Mouse (Mus musculus): ENCODE data around the gene Fam19a1.
"Not testable (repeated sequence)": the region's sequence is repeated elsewhere in the genome, so short reads cannot be mapped to it uniquely, and the experiment has no call there.

Fam19a1 gene

DNA sequence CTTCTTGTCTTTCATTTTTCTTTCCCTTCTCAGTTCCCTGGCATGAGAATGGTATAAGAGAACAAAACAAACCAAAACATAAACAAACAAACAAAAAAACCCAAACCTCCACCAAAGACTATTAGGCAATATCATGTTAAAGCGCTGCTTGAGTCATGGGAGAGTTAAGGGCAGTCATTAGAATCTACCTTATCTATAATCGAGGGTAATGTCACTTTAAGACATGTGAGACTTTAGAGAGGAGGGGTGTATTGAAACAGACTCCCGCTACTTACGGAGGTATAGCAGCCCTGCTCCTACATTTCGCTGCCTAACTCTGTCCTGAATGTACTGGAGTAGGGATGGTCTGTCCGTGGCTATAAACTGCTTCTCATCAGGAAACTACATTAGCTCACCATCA, at the start of gene Fam19a1:
Gene Fam19a1, plus strand, starts transcription at position 301 of the 400 bp plus-strand sequence.
- no peak for DNase-seq

DNA sequence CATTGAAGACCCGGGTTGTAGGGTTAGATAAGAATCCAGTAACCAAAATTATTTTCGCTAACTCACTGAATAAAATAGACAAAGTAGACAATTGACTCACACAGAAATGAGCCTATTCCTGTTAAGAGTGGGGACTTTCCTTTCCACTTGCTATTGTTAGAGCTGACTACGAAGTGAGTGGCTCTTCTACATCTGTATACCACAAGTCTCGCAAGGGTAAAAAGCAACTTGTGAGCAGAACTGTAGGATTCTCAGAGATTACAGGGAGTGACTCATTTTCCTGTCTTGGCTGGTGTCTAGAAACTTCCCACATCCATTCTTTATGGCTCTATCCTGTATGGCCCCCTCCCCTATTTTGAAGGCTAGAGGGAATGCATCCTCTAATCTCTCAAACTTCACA, 41.9 kb upstream of the Fam19a1 start:
- no peak for DNase-seq

DNA sequence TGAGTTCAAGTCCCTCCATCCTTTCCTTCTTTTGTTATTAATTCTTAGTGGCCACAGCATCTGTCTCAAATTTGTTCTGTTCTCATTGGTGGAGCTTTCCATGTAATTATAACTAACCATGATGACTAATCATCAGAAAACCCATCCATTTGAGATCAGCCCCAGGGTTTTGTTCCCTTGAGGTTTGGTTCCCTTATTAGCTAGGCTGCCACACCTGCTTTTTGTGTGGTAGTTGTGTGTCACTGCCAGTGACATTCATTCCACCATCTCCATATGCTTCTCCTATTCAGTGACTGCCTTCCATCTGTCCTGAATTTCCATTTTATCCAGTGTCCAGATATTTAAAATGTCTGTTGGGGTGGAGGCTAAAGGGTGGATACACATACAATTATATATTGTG, 41.4 kb upstream of the Fam19a1 start:
- DNase-seq = no peak

- DNase-seq = no peak
Observed at GRCm38 (mm10) chr6:96089961-96090360, 23.0 kb upstream of the Fam19a1 start.

- no peak for DNase-seq
Observed at GRCm38 (mm10) chr6:96093716-96094115, 19.2 kb upstream of the Fam19a1 start.

- no peak for DNase-seq
Observed at GRCm38 (mm10) chr6:96098225-96098624, 14.7 kb upstream of the Fam19a1 start.

- DNase-seq = no peak
Observed at GRCm38 (mm10) chr6:96111656-96112055, 1.3 kb upstream of the Fam19a1 start.

DNA sequence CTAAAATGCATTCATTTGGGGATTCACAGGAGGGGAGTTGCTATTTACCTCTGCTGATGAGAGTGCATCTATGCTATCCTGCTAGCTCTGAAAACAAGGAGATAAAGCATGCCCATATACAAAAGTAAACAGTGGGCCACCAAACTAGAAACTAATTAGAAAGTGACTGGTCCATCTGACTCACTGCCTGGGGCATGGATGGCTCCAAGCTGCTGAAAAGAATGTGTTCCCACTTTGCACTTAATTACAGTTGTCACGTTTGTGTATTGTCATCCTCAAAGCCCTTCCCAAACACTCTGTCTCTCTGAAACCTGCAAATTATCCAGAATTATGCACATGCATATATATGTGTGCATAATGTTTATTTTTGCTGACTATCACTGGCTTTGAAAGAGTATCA, 1.2 kb downstream of the Fam19a1 start:
- no peak for DNase-seq

GRCm38 (mm10) chr6:96116148-96116533, 3.2 kb downstream of the Fam19a1 start:
- peak in 1 of 2 experiments; percentile 12 for DNase-seq

DNA sequence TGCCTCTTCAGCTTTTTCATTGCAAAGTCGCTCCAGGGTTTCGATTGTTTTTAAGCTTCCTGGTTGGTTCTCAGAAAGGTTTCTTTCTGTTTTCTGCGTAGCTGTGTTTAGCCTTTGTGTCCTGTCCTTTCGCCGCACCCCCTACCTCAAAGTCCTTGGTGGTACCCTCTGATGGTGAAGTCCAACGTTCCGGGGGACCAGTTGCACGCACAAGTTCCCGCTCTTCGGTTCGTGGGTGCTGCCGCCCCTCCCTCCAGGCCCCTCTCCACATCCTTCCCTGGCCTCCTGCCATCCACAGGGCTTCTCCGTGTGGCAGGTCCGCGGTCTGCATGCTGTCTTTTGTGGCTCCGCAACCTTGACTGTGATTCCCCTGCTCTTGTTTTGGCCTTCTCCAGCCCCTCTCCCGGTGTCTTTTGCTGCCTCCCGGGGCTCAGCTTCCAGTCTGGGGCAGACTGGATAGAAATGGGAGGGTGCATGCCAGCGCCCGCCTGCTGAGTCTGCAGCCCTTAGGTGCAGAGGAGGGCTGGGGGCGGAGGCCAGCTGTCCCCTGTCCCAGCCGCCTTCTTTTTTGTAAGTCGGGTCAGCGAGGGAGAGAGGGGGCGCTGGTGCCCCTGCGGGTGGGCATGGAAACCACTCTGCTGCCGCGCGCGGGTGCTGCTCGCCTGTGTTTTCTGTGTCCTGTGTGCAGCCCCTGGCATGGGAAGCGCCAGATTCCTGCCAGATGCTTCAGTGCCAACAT, 3.7 kb downstream of the Fam19a1 start:
- peak; percentile 74 to 79 for DNase-seq

DNA sequence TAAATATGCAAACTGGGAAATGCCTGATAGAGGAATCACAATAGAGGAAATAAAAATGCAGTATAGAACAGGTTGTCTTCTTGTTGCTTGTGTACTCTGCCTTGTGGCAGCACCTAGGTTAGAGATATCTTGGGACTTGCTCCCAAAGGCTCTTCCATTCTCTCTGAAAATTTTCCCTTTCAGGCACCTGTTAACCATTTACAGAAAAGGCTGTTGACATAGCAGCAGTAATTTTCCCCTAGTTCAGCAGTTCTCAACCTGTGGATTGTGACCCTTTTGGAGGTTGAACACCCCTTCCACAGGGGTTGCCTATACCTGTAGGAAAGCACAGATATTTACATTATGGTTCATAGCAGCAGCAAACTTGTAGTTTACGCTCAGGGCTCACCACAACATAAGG, 30.4 kb downstream of the Fam19a1 start:
- DNase-seq = no peak

DNA sequence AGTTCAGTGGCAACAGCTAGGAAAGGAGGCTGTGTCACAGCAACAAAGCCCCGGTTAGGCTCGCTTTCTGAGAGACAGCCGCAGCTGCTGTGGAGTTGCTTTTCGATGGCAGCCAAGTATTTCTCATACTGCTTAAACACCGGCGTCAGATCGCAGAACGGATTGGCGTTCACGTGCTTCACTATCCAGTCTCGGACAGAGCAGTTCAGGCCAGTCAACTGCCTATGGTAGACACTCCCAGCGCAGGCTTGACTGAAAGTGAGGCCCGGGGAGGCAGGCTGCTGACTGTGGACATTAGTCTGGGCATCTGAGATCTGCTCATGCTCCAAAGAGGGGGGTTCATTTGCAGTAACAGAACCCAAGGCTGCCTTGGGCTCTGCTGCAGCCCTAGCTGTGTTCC, 52.4 kb downstream of the Fam19a1 start:
- peak; percentile 45 to 53 for DNase-seq

DNA sequence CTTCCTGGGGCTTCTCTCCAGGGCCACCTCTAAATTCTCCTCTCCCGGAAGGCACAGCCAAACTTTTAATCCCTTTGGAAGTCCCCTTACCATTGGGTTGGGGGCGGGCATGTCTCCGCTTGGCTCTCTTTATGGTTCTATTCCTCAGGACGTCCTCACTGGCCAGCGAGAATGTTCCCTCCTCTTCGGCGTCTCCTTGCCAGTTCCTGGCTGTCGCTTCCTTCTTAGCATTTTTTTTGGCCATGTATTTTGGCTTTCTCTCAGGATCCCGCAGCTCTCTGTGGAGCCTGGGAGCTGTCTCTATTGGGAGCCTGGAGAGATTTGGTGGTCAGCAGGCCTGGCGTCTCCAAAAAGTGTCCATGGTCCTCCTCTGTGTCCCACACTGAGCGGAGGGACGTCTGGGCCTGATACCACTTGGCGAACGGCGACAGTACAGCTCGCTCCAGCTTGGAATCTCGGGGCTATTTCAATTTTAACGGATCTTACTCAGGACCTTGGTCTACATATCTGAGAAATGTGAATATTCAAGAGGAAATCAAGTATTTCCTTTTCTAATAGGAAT, 52.9 kb downstream of the Fam19a1 start, which contains the start of gene 1700123L14Rik:
Gene 1700123L14Rik, minus strand, starts transcription at position 426 of the 562 bp plus-strand sequence.
- peak; percentile 64 to 70 for DNase-seq

DNA sequence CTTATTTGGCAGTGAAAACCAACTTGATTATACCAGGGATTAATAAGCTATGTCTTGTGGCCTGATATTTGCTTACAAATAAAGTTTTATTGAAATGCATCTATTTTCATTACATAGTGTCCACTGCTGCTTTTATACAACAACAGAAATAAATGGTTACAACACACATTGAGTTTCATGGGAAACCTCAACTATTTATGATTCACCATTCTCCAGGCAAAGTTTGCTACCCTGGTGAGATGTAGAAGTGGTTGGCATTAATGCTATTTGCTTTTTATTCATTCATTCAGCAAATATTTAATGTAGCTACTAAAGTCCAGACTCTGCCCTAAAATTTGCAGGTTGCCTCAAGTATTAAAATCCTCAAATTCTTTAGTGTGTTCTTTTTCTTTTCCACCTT, 54.1 kb downstream of the Fam19a1 start:
- no peak for DNase-seq

DNA sequence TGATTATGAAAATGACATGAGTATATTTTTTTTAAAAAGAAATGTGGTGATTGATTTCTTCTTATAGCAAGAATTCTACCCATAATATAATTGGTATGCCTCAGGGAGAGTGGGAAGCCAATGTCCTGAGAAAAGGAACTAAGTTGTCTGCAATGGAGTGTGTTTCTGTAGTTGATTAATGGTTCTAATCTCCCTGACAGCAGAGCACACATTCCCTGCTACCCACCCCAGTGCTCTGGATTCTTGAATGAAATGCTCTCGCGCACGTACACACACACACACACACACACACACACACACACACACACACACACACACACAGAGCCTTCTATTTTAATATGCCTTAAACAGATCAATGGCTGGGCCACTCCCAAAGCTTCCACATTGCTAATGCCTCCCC, 60.7 kb downstream of the Fam19a1 start:
- no peak for DNase-seq

- no peak for DNase-seq
Observed at GRCm38 (mm10) chr6:96178530-96178929, 65.6 kb downstream of the Fam19a1 start.

- DNase-seq = peak; percentile 5 to 10
Observed at GRCm38 (mm10) chr6:96183392-96183791, 70.4 kb downstream of the Fam19a1 start.

DNA sequence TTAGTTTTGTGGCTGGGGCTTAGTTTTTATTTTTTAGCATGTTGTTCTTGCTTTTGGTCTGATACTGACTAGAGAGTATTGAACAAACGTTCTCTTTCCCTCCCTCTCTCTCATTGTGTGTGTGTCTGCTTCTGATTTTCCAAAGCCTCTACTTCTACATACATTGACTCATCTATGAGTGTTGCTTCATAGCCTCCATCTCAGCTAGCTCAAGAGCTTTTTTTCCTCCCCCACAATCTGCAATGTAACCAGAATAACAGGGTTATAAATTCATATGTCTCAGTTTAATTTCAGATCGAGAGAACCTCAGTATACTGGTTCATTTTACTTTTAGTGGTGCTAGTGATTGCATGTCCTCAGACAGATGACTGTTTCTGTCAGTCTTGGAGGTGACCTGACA, 73.6 kb downstream of the Fam19a1 start:
- DNase-seq = no peak

DNA sequence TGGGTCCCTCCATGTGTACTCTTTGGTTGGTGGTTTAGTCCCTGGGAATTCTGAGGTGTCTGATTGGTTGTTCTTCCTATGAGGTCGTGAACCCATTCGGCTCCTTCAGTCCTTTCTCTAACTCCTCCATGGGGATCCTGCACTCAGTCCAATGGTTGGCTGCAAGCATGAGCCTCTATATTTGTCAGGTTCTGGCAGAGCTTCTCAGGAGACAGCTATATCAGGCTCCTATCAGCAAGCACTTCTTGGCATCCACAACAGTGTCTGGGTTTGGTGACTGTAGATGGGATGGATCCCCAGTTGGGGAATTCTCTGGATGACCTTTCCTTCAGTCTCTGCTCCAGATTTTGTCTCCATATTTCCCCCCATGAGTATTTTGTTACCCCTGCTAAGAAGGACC, 86.0 kb downstream of the Fam19a1 start:
- DNase-seq = not testable (repeated sequence)

- no peak for DNase-seq
Observed at GRCm38 (mm10) chr6:96205395-96205794, 92.4 kb downstream of the Fam19a1 start.

DNA sequence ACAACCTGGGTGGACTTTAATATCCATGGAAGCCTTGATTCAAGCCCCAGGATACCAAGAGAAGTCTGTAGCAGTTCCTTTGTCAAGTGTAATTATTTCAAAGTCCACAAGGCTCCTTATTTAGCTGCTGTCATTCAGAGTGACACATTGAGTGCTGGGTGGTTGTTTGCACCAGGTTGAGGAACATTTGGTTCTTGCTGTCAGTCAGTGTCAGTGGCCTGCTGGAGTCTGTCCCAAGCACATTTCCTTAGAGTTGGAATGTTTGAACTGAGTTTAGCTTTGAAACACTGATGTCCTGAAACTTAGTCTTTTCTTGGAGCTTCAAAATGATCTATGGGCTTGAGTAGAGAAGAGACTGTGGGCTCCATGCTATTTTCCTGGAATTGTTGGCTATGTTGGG, 121.9 kb downstream of the Fam19a1 start:
- DNase-seq = no peak

GRCm38 (mm10) chr6:96244320-96244719, 131.4 kb downstream of the Fam19a1 start:
- no peak for DNase-seq

GRCm38 (mm10) chr6:96252001-96252400, 139.0 kb downstream of the Fam19a1 start:
- no peak for DNase-seq

- DNase-seq = peak; percentile 5 to 26
Observed at GRCm38 (mm10) chr6:96254815-96255214, 141.9 kb downstream of the Fam19a1 start.

- DNase-seq = no peak
Observed at GRCm38 (mm10) chr6:96258651-96259050, 145.7 kb downstream of the Fam19a1 start.

Measured in cerebellum, postnatal 10 days (tissue).